Mouse (Mus musculus): Measurements from ENCODE around the gene Sept9.

DNA sequence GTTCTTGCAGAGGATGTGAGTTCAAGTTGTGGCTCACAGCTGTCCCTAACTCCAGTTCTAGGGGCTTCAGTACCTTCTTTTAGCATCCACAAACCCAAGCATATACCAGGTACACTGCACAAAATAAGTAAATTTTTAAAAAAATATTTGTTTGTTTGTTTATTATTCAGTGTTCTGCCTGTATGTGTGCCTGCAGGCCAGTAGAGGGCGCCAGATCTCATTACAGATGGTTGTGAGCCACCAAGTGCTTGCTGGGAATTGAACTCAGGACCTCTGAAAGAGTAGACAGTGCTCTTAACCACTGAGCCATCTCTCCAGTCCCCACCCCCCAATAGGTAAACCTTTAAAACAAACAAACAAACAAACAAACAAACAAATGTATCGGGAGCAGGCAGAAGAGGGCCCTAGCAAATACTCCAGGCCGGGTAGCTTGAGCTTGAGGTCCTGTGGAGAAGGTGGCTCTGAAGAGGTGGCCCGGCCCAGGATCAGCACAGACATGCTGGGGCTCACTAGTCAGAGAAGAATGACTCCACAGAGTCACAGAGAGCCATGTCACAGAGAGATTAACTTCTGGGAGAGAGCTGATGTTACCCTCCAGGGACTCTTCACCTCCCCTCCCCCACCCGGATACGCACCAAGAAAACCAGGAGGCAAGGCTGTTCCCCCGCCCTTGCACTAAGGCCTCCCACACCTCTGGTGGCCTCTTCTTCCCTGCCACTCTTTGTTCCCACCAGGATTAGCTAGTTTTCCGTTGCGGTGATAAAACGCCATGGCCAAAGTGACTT lies 202.3 kb downstream of the Sept9 start:
- TF ChIP-seq CTCF (IDR thresholded peaks at IDR 0.05; ENCODE audit: low read depth) (peak; percentile 62), EP300 (IDR thresholded peaks at IDR 0.05; ENCODE audit: low read depth) (no peak)
